Mouse (Mus musculus) liver, embryonic 15.5 days (tissue): ENCODE results near the gene Galnt18. TPM values are rescaled to one million over a fixed set of nuclear protein-coding genes. Genes with fewer than 3 reads are reported as not detected.

Experiments used
- ATAC-seq: fragments of 200-750 bp; cut with Nextera tagmentation; 2 replicates; pipeline ENCODE4 v1.8.0; 2017; ENCODE audit warnings: moderate number of reproducible peaks, mild to moderate bottlenecking, moderate library complexity; ENCODE audit not compliant: insufficient read depth
- H3K27ac ChIP-seq: fragments of 300-500 bp; sonication (generic); replicated peaks from 2 replicates; pipeline ENCODE4 v1.5.1; 2015; ENCODE audit warnings: mild to moderate bottlenecking, inconsistent platforms
- H3K27me3 ChIP-seq: fragments of 300-500 bp; sonication (generic); 2 replicates; pipeline ENCODE4 v1.6.1; 2015; ENCODE audit warnings: mild to moderate bottlenecking, inconsistent platforms
- H3K36me3 ChIP-seq: fragments of 300-500 bp; sonication (generic); replicated peaks from 2 replicates; pipeline ENCODE4 v1.6.1; 2015; ENCODE audit warnings: moderate library complexity, mild to moderate bottlenecking, inconsistent platforms
- H3K4me1 ChIP-seq: fragments of 300-500 bp; sonication (generic); replicated peaks from 2 replicates; pipeline ENCODE4 v1.6.1; 2015; ENCODE audit warnings: inconsistent platforms
- H3K4me2 ChIP-seq: fragments of 300-500 bp; sonication (generic); 2 replicates; pipeline ENCODE4 v1.6.1; 2015; ENCODE audit warnings: moderate library complexity, mild to moderate bottlenecking, inconsistent platforms
- H3K4me3 ChIP-seq: fragments of 300-500 bp; sonication (generic); replicated peaks from 2 replicates; pipeline ENCODE4 v1.5.1; 2015; ENCODE audit warnings: mild to moderate bottlenecking, inconsistent platforms
- H3K9ac ChIP-seq: fragments of 300-500 bp; sonication (generic); 2 replicates; pipeline ENCODE4 v1.6.1; 2015; ENCODE audit warnings: moderate library complexity, mild to moderate bottlenecking, inconsistent platforms
- H3K9me3 ChIP-seq: fragments of 300-500 bp; sonication (generic); replicated peaks from 2 replicates; pipeline ENCODE4 v1.6.1; 2016; ENCODE audit warnings: inconsistent platforms
- WGBS: fragments of 180-500 bp; shearing (Covaris S2); methylation state at CpG from one replicate; pipeline ENCODE4 v1.1.7; 2015; ENCODE audit warnings: mixed read lengths; ENCODE audit not compliant: insufficient replicate concordance; 5-methylcytosine and 5-hydroxymethylcytosine counted together
- polyA plus RNA-seq: library from polyadenylated mRNA; unstranded; fragments of >200 nt; fragmentation: Nextera tagmentation; extraction: Ambion mirVana; gene quantifications from 2 replicates; pipeline ENCODE4 v1.2.1, GENCODE M21; 2015

The Galnt18 gene
- polyA plus RNA-seq, 1 experiment from 2014 or later, result 1.5 TPM

- H3K4me3 ChIP-seq, result no peak overlapping the region
- no peaks in the 10 kb centered on the region for H3K27me3 ChIP-seq
- H3K36me3 ChIP-seq, result no peaks in the 10 kb centered on the region
- no peak for ATAC-seq
- no peak overlapping the region for H3K9ac ChIP-seq
- no peak overlapping the region for H3K27ac ChIP-seq
- no peak overlapping the region for H3K4me2 ChIP-seq
- H3K9me3 ChIP-seq, result no peaks in the 10 kb centered on the region
- H3K4me1 ChIP-seq, result no peaks in the 10 kb centered on the region
Measured at GRCm38 (mm10) chr7:111795059-111795458, 15.3 kb upstream of the Galnt18 start.

GRCm38 (mm10) chr7:111792154-111792553, 12.4 kb upstream of the Galnt18 start:
- Histone ChIP-seq H3K4me3 (no peak overlapping the region), H3K27ac (no peak overlapping the region), H3K4me1 (no peaks in the 10 kb centered on the region), H3K4me2 (no peak overlapping the region), H3K9me3 (no peaks in the 10 kb centered on the region), H3K27me3 (no peaks in the 10 kb centered on the region), H3K9ac (no peak overlapping the region), H3K36me3 (no peaks in the 10 kb centered on the region)
- 67% methylated on average over 3 of the region's 3 CpGs for WGBS
- no peak for ATAC-seq

- no peak for ATAC-seq
- H3K27ac ChIP-seq, result no peak overlapping the region
- H3K4me1 ChIP-seq, result no peaks in the 10 kb centered on the region
- H3K27me3 ChIP-seq, result no peaks in the 10 kb centered on the region
- no peaks in the 10 kb centered on the region for H3K36me3 ChIP-seq
- no peak overlapping the region for H3K9ac ChIP-seq
- no peak overlapping the region for H3K4me3 ChIP-seq
- H3K4me2 ChIP-seq, result no peak overlapping the region
- H3K9me3 ChIP-seq, result no peaks in the 10 kb centered on the region
- WGBS, result 51% methylated on average over 6 of the region's 6 CpGs
Measured at GRCm38 (mm10) chr7:111791347-111791746, 11.6 kb upstream of the Galnt18 start.

- Histone ChIP-seq H3K36me3 (no peaks in the 10 kb centered on the region), H3K9ac (no peak overlapping the region), H3K4me1 (no peaks in the 10 kb centered on the region), H3K4me2 (no peak overlapping the region), H3K4me3 (no peak overlapping the region), H3K27me3 (no peaks in the 10 kb centered on the region), H3K9me3 (no peaks in the 10 kb centered on the region), H3K27ac (no peak overlapping the region)
- WGBS, result 72% methylated on average over 2 of the region's 2 CpGs
- no peak for ATAC-seq
Measured at GRCm38 (mm10) chr7:111787921-111788320, 8.1 kb upstream of the Galnt18 start.

- H3K27me3 ChIP-seq, result peaks cover 15% of the 10 kb centered on the region
- no peaks in the 10 kb centered on the region for H3K4me1 ChIP-seq
- H3K9ac ChIP-seq, result no peak overlapping the region
- H3K4me2 ChIP-seq, result no peak overlapping the region
- H3K36me3 ChIP-seq, result no peaks in the 10 kb centered on the region
- no peak for ATAC-seq
- H3K27ac ChIP-seq, result no peak overlapping the region
- WGBS, result 69% methylated on average over 8 of the region's 8 CpGs
- H3K9me3 ChIP-seq, result no peaks in the 10 kb centered on the region
- H3K4me3 ChIP-seq, result no peak overlapping the region
Measured at GRCm38 (mm10) chr7:111785478-111785877, 5.7 kb upstream of the Galnt18 start.

- Histone ChIP-seq H3K4me2 (no peak overlapping the region), H3K36me3 (no peaks in the 10 kb centered on the region), H3K9ac (no peak overlapping the region), H3K4me3 (no peak overlapping the region), H3K27me3 (peaks cover 48% of the 10 kb centered on the region), H3K4me1 (no peaks in the 10 kb centered on the region; the same call in 1 of the 2 replicates), H3K27ac (no peak overlapping the region), H3K9me3 (no peaks in the 10 kb centered on the region)
- 35% methylated on average over 5 of the region's 5 CpGs for WGBS
- no peak for ATAC-seq
Measured at GRCm38 (mm10) chr7:111782126-111782525, 2.3 kb upstream of the Galnt18 start.

- Histone ChIP-seq H3K9ac (no peak overlapping the region), H3K27me3 (peaks cover 50% of the 10 kb centered on the region), H3K4me1 (no peaks in the 10 kb centered on the region; the same call in 1 of the 2 replicates), H3K36me3 (no peaks in the 10 kb centered on the region), H3K4me3 (no peak overlapping the region), H3K9me3 (no peaks in the 10 kb centered on the region), H3K27ac (no peak overlapping the region), H3K4me2 (no peak overlapping the region)
- no peak for ATAC-seq
- WGBS, result 48% methylated on average over 6 of the region's 6 CpGs
Measured at GRCm38 (mm10) chr7:111781316-111781715, 1.5 kb upstream of the Galnt18 start.

GRCm38 (mm10) chr7:111778789-111779503, 831 bp downstream of the Galnt18 start:
- Histone ChIP-seq H3K4me3 (peak overlapping the region; percentile 35), H3K27ac (no peak overlapping the region), H3K9me3 (no peaks in the 10 kb centered on the region), H3K4me2 (peak overlapping the region; percentile 61), H3K36me3 (no peaks in the 10 kb centered on the region), H3K9ac (no peak overlapping the region), H3K4me1 (no peaks in the 10 kb centered on the region; the same call in 1 of the 2 replicates), H3K27me3 (peaks cover 50% of the 10 kb centered on the region)
- 14% methylated on average over 27 of the region's 27 CpGs for WGBS
- ATAC-seq, result no peak

- Histone ChIP-seq H3K9me3 (no peaks in the 10 kb centered on the region), H3K9ac (no peak overlapping the region), H3K36me3 (no peaks in the 10 kb centered on the region), H3K4me1 (no peaks in the 10 kb centered on the region; the same call in 1 of the 2 replicates), H3K4me3 (no peak overlapping the region), H3K4me2 (no peak overlapping the region), H3K27me3 (peaks cover 50% of the 10 kb centered on the region), H3K27ac (no peak overlapping the region)
- WGBS, result 35% methylated on average over 7 of the region's 7 CpGs
- ATAC-seq, result no peak
Measured at GRCm38 (mm10) chr7:111778212-111778611, 1.6 kb downstream of the Galnt18 start.

- Histone ChIP-seq H3K27me3 (peaks cover 50% of the 10 kb centered on the region), H3K36me3 (no peaks in the 10 kb centered on the region), H3K4me1 (no peaks in the 10 kb centered on the region; the same call in 1 of the 2 replicates), H3K4me2 (no peak overlapping the region), H3K27ac (no peak overlapping the region), H3K9me3 (no peaks in the 10 kb centered on the region), H3K4me3 (no peak overlapping the region), H3K9ac (no peak overlapping the region)
- WGBS, result 50% methylated on average over 2 of the region's 2 CpGs
- ATAC-seq, result no peak
Measured at GRCm38 (mm10) chr7:111777186-111777585, 2.6 kb downstream of the Galnt18 start.

- Histone ChIP-seq H3K27me3 (peaks cover 42% of the 10 kb centered on the region), H3K4me3 (no peak overlapping the region), H3K9me3 (no peaks in the 10 kb centered on the region), H3K36me3 (no peaks in the 10 kb centered on the region), H3K9ac (no peak overlapping the region), H3K4me1 (no peaks in the 10 kb centered on the region; the same call in 1 of the 2 replicates), H3K4me2 (no peak overlapping the region), H3K27ac (no peak overlapping the region)
- WGBS, result 37% methylated on average over 7 of the region's 7 CpGs
- no peak for ATAC-seq
Measured at GRCm38 (mm10) chr7:111776160-111776559, 3.6 kb downstream of the Galnt18 start.

GRCm38 (mm10) chr7:111772398-111772797, 7.4 kb downstream of the Galnt18 start:
- H3K9me3 ChIP-seq, result no peaks in the 10 kb centered on the region
- ATAC-seq, result no peak
- WGBS, result 66% methylated on average over 2 of the region's 2 CpGs
- no peak overlapping the region for H3K9ac ChIP-seq
- H3K27ac ChIP-seq, result no peak overlapping the region
- no peak overlapping the region for H3K4me2 ChIP-seq
- H3K36me3 ChIP-seq, result no peaks in the 10 kb centered on the region
- H3K27me3 ChIP-seq, result peaks cover 4% of the 10 kb centered on the region; the same call in 1 of the 2 replicates
- no peaks in the 10 kb centered on the region for H3K4me1 ChIP-seq
- no peak overlapping the region for H3K4me3 ChIP-seq
